Mouse (Mus musculus) cortical plate, adult 2 months (tissue): ENCODE results near the gene Mrpl39.

ENCODE experiments used
- CTCF ChIP-seq: fragments of 200-500 bp; IDR thresholded peaks from 2 replicates; pipeline ENCODE4 v1.5.1; 2011; ENCODE audit warnings: mild to moderate bottlenecking, control low read depth, low read length; ENCODE audit not compliant: insufficient read depth; ENCODE audit errors: extremely low read depth
- POLR2A ChIP-seq: fragments of 200-500 bp; IDR thresholded peaks from 2 replicates; pipeline ENCODE4 v1.6.1; 2011; ENCODE audit warnings: mild to moderate bottlenecking, low read length, control low read depth; ENCODE audit not compliant: insufficient read depth; ENCODE audit errors: extremely low read depth

- TF ChIP-seq CTCF = no peak
- no peak; the same call in 1 of the 2 replicates for TF ChIP-seq POLR2A
These were observed 38.6 kb upstream of the Mrpl39 start, which contains the start of gene Jam2 for GRCm38 (mm10) chr16:84774003-84774703.
